Mouse (Mus musculus) left cerebral cortex, adult 9 months (tissue): Measurements from ENCODE around the gene Shank2.

Source experiments
- DNase-seq, 2 experiments: peaks; one replicate each; pipeline ENCODE4 v3.0.0; 2022; ENCODE audit warnings: low spot score in 2 of 2

The Shank2 gene

DNA sequence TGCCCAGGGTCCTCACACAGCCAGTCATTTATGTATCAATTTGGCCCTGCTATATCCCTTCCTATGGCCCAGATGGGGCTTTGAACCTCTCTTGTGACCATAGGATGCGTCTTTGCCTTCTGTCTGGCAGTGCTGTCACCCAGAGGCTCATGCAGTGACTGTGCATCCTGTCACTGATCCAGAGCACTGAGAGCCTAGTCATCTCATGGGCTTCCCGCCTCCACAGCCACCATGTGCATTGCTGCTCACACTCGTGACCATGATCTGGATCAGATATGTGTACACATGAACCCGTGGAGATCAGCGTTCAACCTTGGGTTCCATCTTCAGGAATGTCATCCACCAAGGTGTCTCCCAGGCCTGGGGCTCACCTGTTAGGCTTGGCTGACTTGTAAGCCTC lies 227.0 kb downstream of the Shank2 start:
- DNase-seq, result no peak

DNA sequence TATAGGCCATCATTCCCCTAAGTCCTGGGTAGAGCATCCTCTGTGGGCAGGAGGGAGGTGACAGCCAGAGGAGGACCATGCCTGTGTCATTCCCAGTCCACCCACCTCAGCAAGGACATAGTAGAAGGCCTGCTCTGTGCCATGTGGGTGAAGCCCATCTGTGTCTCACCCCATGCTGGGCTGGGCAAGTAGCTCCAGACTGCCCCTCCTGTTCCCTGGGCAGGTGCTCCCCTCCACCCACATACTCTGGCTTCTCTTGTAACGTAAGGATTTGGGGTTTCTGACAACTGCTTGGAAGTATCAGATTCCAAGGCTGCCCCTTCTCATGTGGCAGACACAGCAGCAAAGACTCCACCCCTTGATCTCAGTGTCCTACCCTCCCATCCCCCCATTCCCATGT lies 227.7 kb downstream of the Shank2 start:
- no peak for DNase-seq

GRCm38 (mm10) chr7:144232132-144232706 lies 230.5 kb downstream of the Shank2 start:
- no peak for DNase-seq

DNA sequence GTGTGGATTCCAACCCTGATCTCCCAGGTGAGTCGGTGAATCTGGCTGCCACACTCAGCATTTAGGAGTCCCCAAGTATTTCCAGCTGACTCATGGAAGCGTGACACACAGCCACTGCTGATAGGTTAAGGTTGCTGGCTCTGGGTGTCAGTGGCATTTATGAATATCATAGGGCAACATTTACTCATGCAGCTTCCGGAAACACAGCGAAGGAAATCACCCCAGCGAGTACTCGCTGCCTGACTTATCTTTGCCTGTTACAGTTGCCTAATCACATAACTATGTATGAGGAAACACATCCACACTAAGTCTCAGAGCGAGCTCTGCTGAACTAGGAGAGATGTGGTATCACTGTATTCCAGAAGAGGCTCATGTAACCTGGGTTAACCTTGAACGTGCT lies 231.8 kb downstream of the Shank2 start:
- no peak for DNase-seq

- DNase-seq, result no peak
Observed at GRCm38 (mm10) chr7:144234783-144235182, 233.1 kb downstream of the Shank2 start.

DNA sequence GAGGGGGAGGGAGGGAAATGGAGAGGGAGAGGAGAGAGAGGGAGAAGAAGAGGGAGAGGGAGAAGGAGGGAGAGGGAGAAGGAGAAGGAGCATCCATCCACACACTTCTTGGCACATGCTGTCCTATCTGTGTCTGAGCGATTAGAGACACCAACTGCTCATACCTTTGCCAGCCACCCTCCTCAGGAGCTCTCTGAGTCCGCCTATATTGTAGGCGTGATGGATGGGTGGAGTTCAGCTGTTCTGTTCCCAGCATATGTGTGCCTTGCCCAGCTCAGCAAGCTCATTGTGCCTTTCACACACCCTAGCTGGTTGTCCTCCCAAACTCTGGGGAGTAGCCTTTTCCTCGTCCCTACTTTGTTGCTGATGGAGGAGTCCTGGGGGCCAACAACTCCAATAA lies 233.8 kb downstream of the Shank2 start:
- peak in 1 of 2 experiments; percentile 63 for DNase-seq

DNA sequence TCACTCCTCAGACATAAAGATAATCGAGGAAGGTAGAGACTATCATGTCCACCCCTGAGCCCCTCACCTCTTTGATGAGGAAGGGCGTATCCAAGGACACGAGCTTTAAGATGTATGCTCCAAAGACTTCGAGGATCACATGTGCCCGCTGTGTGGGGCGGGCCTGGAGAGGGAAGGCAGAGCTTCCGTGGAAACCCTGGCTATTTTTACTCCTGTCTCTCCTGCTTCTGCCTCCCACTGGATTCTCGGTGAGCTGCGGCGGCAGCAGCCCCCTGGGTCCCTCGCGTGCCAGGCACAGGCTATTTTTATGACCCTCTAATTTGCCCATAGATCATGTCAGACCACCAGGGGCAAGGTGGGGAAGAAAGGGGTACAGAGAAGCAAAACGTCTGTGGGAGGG lies 235.1 kb downstream of the Shank2 start:
- DNase-seq, result peak in 1 of 2 experiments; percentile 60

DNA sequence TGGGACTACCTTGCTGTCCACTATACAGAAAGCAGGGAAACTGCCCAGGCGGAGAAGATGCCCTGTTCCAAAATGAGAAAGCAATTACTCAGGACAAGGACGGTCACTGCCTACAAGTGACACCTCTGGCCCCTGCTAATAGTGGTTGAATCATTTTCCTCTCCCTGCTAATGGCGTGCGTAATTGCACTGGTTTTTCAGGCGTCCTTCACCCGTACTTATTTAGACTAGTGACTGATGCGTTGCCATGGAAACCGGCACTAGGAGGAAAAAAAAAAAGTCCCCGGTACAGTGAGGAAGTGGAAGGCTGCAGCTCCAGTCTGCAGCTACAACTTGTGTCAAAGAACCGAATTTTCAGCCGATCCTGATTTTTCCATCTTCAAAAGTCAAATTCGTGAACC lies 236.7 kb downstream of the Shank2 start:
- peak in 1 of 2 experiments; percentile 63 for DNase-seq

DNA sequence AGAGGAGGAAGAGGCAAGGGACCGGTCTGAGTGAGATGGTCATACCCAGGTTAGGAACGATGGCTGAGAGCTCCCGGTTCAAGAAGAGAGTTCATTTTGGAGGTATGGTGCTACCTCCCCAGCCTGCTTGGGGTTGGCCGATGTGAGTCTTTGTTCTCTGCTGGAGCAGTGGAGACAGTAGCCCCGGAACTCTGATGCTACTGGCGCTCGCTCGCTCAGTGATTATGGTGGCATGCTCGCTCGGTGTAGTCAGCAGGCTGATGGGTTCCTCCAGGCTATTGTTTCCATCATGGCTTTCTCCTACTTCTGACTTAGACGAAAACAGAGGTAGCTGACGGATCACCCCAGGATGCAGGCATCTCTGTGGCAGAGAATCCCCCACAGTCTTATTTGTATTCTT lies 237.3 kb downstream of the Shank2 start:
- no peak for DNase-seq

DNA sequence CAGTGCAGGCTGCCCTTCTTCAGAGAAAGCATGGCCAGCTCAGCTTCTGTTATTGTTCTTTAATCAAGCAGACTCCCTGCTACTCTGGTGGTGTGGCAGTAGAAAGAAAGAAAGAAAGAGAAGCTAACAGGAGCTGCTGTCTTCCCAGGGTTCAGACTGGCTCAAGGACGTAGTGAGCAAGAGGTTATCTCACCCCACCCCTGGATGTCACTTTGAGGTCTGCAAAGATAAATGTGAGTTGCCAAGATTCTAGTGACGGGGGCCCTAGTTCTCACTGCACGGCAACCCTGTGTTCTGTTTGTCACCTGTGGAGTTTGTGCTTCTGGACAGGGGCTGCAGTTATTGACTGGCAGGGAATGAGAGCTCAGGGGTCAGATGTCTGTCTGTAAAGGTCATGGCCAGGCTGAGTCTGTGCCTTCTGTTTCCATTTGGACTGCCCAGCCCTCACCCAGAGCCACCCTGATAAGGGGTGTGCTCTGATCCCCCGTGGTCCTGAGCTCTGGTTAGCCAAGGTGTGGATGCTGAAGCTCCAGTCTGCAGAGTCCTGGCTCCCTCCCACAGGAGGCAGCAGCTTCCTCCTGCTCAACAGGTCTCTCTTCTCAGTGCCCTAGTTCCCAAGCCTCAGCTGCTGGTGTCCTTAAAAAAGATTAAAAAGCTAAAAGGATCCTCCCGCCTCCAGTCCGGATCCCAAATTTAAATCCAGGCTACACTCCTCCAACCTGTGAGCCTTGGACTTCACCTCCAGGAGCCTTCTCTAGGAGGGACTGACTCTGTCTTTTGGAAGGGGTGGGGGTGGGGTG lies 238.0 kb downstream of the Shank2 start:
- peak in 1 of 2 experiments; percentile 39 for DNase-seq

GRCm38 (mm10) chr7:144240736-144241343 lies 239.1 kb downstream of the Shank2 start:
- DNase-seq, result no peak

- no peak for DNase-seq
Observed at GRCm38 (mm10) chr7:144244203-144244602, 242.5 kb downstream of the Shank2 start.

GRCm38 (mm10) chr7:144246271-144246670 lies 244.5 kb downstream of the Shank2 start:
- no peak for DNase-seq

DNA sequence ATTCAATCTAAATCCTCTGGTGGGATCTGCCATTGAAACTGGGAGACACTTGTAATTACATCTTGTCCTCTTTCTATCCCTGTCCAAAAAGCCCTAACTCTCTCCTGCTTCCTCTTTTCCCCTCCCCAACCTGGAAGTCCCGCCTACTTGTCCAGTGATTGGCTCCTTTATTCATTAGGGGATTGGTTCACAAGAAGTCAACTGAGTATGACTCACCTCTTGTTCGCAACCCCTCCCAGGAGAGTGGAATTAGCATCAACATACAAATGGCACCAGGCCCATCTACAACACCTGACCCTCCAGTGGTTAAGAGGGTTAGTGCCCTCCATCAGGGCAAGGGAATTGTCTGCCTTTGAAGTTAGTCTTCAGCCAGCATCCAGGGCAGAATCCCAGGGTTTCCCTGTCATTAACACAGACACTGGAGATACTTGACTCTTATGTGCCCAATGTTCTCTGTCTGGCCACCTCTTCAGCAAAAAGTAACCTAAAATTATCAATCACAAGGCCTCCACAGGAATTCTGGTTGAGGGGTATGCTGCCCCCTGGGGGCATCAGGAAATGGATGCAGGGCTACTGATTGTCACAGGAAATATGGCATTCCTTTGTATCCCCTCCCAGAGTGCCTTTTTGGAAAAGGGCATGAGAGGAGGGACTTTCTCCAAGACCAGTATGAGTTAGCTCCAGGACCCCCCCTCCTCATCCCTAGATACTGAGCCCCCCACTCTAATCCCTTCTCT lies 247.1 kb downstream of the Shank2 start:
- DNase-seq, result no peak

GRCm38 (mm10) chr7:144250791-144251190 lies 249.1 kb downstream of the Shank2 start:
- DNase-seq, result peak in 1 of 2 experiments; percentile 48

DNA sequence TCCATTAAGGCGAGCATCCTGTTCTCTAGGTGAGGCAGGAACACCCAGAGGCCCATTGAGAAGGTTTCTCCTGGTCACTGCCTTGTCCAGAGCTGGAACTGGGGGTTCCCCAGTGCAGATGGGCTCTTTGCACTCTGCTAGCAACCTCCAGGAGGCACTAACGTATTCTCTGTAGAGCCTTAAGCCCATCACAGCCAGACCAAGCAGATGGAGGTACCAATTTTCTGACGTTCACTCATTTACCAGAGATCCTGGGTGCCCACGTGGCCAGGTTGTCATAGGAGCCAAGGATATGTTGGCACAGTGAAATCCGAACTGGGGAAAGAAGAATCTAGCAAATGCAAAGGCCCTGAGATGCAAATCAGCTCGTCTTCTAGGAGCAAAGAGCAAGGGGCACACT lies 249.5 kb downstream of the Shank2 start:
- peak in 1 of 2 experiments; percentile 50 for DNase-seq

DNA sequence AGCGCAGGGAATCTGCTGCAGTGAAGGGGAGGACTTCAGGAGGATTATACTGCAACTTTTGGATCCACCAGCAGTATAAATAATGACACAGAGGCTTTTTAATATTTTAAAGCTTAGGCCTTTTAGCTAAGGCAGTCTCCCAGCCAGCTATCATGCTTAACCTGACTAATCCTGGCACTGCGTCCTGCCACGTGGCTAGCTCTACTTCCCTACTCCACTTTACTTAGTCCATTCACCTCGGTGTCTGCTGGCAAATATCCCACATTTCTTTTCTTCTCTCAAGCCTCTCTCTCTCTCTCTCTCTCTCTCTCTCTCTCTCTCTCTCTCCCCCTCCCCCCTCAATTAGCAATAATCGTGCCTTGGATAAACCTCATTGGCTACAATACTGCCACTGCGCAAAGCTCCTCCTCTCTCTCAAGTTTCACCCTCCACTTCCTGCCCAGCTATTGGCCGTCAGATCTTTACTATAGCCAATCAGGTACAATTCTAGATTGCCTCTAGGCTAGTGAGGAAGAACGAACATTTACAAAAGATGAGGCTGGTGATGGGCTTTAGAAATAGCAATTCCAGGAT lies 253.0 kb downstream of the Shank2 start:
- no peak for DNase-seq

- no peak for DNase-seq
Observed at GRCm38 (mm10) chr7:144257821-144258220, 256.1 kb downstream of the Shank2 start.

- no peak for DNase-seq
Observed at GRCm38 (mm10) chr7:144258332-144258731, 256.6 kb downstream of the Shank2 start.

DNA sequence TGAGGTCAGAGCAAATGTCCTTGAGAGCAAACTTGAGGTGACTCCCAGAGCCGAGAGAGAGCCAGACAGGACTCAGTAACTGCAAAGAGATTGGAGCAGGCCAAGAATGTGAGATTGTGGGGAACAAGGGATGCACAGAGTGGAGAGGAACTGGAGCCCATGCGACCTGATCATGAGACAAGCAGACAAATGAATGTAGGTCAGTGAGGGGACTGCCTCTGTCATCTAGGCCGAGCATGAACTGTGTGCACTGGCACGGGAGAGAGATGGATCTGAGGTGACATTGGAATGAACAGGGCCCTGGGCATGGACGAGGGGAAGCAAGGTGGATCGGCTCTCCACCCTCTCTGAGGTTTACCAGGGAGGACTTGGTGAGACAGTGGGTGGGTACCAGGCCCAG lies 260.9 kb downstream of the Shank2 start:
- DNase-seq, result no peak

DNA sequence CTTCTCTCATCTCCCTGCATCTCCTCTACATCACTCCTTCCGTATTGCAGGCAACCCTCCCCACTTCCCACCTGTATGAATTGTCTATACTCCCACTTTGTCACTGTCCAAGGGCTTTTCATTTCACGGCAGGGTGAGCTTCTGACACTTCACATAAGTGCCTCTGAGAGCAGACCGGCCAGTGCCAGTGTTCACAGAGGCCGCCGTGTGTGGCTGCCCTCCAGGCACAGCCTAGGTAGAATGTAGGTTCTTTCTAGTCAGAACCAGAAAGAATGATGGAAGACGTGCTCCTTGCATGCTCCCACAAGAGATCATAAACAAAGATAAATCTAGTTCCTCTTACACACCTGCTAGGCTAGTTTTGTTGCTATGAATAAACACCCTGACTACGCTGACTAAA lies 265.0 kb downstream of the Shank2 start:
- no peak for DNase-seq

DNA sequence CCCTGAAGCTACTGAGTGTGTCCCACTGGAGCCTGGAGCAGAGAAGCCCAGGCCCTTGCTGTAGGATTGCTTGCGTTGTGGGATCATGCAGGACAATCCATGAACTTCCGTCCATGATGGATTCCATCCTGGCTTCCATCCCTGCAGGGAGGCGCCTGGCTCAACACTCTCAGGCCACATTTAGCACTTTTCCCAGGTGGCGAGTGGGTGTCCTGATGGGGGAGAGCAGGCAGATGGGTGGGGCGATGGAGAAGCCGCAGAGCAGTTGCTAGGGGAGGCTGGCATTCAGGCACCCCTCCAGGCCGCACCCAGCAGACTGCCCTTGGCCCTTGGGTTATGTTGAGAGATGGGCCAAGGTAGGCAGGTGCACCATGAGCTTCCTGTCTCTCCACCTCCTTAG lies 266.6 kb downstream of the Shank2 start:
- peak; percentile 45 to 76 for DNase-seq
